Mouse (Mus musculus) embryonic facial prominence, embryonic 14.5 days (tissue): ENCODE results near the gene Fam198b. TPM values are rescaled to one million over a fixed set of nuclear protein-coding genes. Genes with fewer than 3 reads are reported as not detected.

Experiments
- ATAC-seq: fragments of 200-750 bp; cut with Nextera tagmentation; 2 replicates; pipeline ENCODE4 v1.8.0; 2017; ENCODE audit warnings: low read depth, moderate number of reproducible peaks, moderate TSS enrichment
- DNase-seq: peaks from one replicate; pipeline ENCODE4 v3.0.0-alpha.2; 2015; ENCODE audit warnings: low spot score
- H3K27ac ChIP-seq: fragments of 300-500 bp; sonication (generic); replicated peaks from 2 replicates; pipeline ENCODE4 v1.5.1; 2014; ENCODE audit warnings: low read depth, mild to moderate bottlenecking, low read length, moderate library complexity
- H3K27me3 ChIP-seq: fragments of 300-500 bp; sonication (generic); replicated peaks from 2 replicates; pipeline ENCODE4 v1.6.1; 2014; ENCODE audit warnings: low read length; ENCODE audit not compliant: control insufficient read depth, insufficient read depth
- H3K36me3 ChIP-seq: fragments of 300-500 bp; sonication (generic); 2 replicates; pipeline ENCODE4 v1.6.1; 2014; ENCODE audit warnings: low read length, mixed read lengths; ENCODE audit not compliant: control insufficient read depth, insufficient read depth
- H3K4me1 ChIP-seq: fragments of 300-500 bp; sonication (generic); 2 replicates; pipeline ENCODE4 v1.6.1; 2014; ENCODE audit warnings: antibody characterized with exemption, low read length; ENCODE audit not compliant: control insufficient read depth, insufficient read depth
- H3K4me2 ChIP-seq: fragments of 300-500 bp; sonication (generic); 2 replicates; pipeline ENCODE4 v1.6.1; 2014; ENCODE audit warnings: low read depth, mild to moderate bottlenecking, low read length, moderate library complexity, mixed read lengths
- H3K4me3 ChIP-seq: fragments of 300-500 bp; sonication (generic); 2 replicates; pipeline ENCODE4 v1.5.1; 2014; ENCODE audit warnings: low read depth, mild to moderate bottlenecking, low read length
- H3K9ac ChIP-seq: fragments of 300-500 bp; sonication (generic); 2 replicates; pipeline ENCODE4 v1.6.1; 2014; ENCODE audit warnings: low read depth, mild to moderate bottlenecking, low read length, moderate library complexity, mixed read lengths
- H3K9me3 ChIP-seq: fragments of 300-500 bp; sonication (generic); 2 replicates; pipeline ENCODE4 v1.6.1; 2016; ENCODE audit warnings: low read length; ENCODE audit not compliant: control insufficient read depth
- WGBS: fragments of 180-500 bp; shearing (Covaris S2); extraction: QIAGEN DNeasy Blood & Tissue Kit; methylation state at CpG from one replicate; pipeline ENCODE4 v1.1.7; 2014; 5-methylcytosine and 5-hydroxymethylcytosine counted together
- polyA plus RNA-seq: library from polyadenylated mRNA; unstranded; fragments of >200 nt; fragmentation: Nextera tagmentation; extraction: Ambion mirVana; gene quantifications from 2 replicates; pipeline ENCODE4 v1.2.1, GENCODE M21; 2014

Fam198b gene
- polyA plus RNA-seq, 1 experiment from 2014 or later: 9.4 TPM

DNA sequence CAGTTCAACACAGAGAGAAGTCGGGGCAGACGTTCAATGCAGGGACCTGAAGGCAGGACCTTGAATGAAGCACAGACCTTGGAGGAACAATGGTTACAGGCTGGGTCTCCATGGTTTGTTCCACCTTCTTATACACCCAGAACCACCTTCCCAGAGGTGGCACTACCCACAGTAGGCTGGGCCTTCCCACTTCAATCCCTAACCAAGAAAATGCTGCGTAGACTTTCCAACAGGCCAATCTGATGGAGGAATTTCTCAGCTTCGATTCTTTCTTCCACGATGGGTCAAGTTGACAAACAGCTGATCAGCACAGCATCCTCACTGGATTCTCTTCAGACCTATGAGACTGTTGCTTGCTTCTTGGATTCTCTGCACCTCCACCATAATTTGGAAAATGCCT, 8.9 kb upstream of the Fam198b start:
- H3K36me3 ChIP-seq: no peaks in the 10 kb centered on the region
- no peaks in the 10 kb centered on the region for H3K27me3 ChIP-seq
- H3K4me1 ChIP-seq: no peaks in the 10 kb centered on the region
- H3K9me3 ChIP-seq: no peaks in the 10 kb centered on the region
- H3K9ac ChIP-seq: no peak overlapping the region
- 93% methylated on average over 5 of the region's 5 CpGs for WGBS
- ATAC-seq (no peak), DNase-seq (no peak)
- no peak overlapping the region for H3K4me3 ChIP-seq
- H3K27ac ChIP-seq: no peak overlapping the region
- no peak overlapping the region for H3K4me2 ChIP-seq

DNA sequence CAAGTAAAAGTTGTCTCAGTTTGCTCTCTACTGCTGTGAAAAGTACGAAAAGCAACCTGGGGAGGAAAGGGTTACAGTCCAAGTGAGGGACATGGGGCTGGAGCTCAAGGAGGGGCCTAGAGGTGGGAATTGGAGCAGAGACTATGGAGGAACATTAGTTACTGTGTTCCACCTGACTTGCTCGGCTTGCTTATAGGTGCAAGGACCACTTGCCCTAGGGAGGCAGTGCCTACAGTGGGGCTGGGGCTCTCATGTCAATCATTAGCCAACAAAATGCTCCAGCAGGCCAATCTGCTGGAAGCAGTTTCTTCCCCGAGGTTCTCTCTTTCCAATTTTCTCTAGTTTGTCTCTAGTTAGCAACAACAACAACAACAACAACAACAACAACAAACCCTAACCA, 6.0 kb upstream of the Fam198b start:
- 69% methylated on average over 3 of the region's 3 CpGs for WGBS
- Histone ChIP-seq H3K4me3 (no peak overlapping the region), H3K27me3 (no peaks in the 10 kb centered on the region), H3K27ac (no peak overlapping the region), H3K4me1 (no peaks in the 10 kb centered on the region), H3K9ac (no peak overlapping the region), H3K36me3 (no peaks in the 10 kb centered on the region), H3K9me3 (no peaks in the 10 kb centered on the region), H3K4me2 (no peak overlapping the region)
- DNase-seq (no peak), ATAC-seq (no peak)

DNA sequence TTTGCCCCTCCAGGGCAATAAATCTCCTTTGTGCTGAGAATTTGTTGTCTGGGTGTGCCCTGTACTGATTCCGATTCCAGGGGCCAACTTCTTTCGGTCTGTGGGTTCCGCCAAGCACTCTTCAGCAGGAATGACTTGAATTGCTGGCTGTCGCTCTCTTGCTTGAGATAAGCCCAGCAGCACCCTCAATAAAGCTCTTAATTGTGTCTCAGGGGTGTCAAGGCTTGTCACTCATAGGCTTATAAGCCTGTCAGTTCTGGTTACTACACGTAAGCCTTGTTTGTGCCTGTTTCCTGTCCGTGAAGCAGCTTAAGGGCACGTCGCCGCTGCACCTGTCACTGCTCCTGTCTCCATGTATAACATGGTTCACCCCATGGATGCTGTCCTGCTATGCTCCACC, 5.1 kb upstream of the Fam198b start:
- Histone ChIP-seq H3K9ac (no peak overlapping the region), H3K4me3 (no peak overlapping the region), H3K27me3 (no peaks in the 10 kb centered on the region), H3K9me3 (no peaks in the 10 kb centered on the region), H3K27ac (no peak overlapping the region), H3K4me1 (peaks cover under 1% of the 10 kb centered on the region; the same call in 1 of the 2 replicates), H3K4me2 (no peak overlapping the region), H3K36me3 (no peaks in the 10 kb centered on the region)
- 55% methylated on average over 9 of the region's 9 CpGs for WGBS
- DNase-seq (peak; percentile 38), ATAC-seq (no peak)

DNA sequence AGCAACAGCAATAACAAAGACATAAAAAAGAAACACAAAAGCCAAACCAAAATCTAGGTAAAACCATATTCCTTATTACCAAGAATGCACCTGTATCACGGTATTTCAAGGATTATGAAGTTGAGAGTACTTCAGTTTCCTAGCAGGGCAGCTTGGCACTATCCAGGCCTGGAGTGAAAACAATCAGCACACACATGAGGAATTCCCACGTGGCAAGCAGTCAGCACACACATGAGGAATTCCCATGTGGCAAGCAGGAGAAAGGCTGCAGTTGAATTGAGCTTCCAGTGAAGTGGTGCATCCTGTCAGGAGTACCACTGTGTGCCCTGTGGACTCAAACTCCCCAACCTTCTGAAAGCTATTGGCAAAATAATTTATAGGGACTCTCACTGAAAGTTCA, 2.7 kb upstream of the Fam198b start:
- H3K4me3 ChIP-seq: no peak overlapping the region

DNA sequence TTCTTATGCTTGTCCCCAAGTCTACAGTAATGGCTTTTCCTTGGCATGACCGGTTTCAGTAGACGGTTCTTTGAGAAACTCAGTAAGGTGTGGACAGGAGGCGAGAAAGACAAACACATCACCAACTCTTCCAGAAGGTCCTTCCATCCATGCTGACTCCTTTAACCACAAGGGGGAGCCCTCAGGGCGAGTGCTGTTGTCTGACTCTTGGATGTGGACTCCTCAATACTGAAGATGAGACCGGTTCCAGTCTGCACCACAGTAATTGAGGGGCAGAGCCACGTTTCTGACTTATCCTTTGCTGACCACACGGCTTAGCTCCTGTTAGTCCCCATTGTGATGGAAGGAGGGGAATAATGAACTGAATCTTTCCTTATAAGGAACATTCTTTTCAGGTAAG, 1.2 kb upstream of the Fam198b start:
- no peaks in the 10 kb centered on the region for H3K27me3 ChIP-seq
- no peak for ATAC-seq
- no peak overlapping the region for H3K4me2 ChIP-seq
- WGBS: 42% methylated on average over 7 of the region's 7 CpGs
- H3K9ac ChIP-seq: no peak overlapping the region
- no peak overlapping the region for H3K27ac ChIP-seq
- no peak overlapping the region for H3K4me3 ChIP-seq
- H3K4me1 ChIP-seq: peaks cover 4% of the 10 kb centered on the region; the same call in 1 of the 2 replicates
- no peaks in the 10 kb centered on the region for H3K9me3 ChIP-seq
- no peaks in the 10 kb centered on the region for H3K36me3 ChIP-seq
- DNase-seq: peak; percentile 61

More for the DNA sequence above, 2.7 kb upstream of the Fam198b start:
- peaks cover 4% of the 10 kb centered on the region; the same call in 1 of the 2 replicates for H3K4me1 ChIP-seq
- DNase-seq (no peak), ATAC-seq (no peak)
- no peak overlapping the region for H3K27ac ChIP-seq
- no peaks in the 10 kb centered on the region for H3K9me3 ChIP-seq
- H3K36me3 ChIP-seq: no peaks in the 10 kb centered on the region
- no peak overlapping the region for H3K4me2 ChIP-seq
- no peaks in the 10 kb centered on the region for H3K27me3 ChIP-seq
- H3K9ac ChIP-seq: no peak overlapping the region
- 55% methylated on average over 2 of the region's 2 CpGs for WGBS

DNA sequence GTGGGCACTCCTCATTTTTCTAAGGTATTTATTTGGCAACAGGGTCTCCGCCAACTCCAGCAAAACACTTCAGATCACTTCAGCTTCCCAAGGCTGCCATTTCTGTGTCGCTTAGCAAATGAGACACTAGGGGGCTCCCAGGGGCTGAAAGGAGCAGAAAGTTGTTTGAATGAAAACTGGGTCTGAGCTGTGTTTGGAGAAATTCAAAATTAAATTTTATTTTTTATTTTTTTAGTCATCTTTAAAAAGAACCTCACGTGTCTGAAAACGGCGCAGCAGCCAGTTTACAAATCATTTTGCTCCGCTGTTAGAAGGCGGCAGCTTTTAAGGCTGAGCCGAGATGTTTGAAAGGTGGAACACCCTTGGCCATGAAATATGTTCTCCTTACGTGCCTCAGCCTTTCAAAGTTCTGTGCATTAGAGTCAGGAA, 442 bp downstream of the Fam198b start:
- Histone ChIP-seq H3K4me1 (peaks cover 4% of the 10 kb centered on the region; the same call in 1 of the 2 replicates), H3K9ac (peak overlapping the region; percentile 42; the same call in 1 of the 2 replicates), H3K36me3 (no peaks in the 10 kb centered on the region), H3K9me3 (no peaks in the 10 kb centered on the region), H3K27ac (peak overlapping the region; percentile 44; the same call in 1 of the 2 replicates), H3K4me3 (peak overlapping the region; percentile 28), H3K4me2 (peak overlapping the region; percentile 50), H3K27me3 (no peaks in the 10 kb centered on the region)
- WGBS: 20% methylated on average over 9 of the region's 9 CpGs
- DNase-seq: peak; percentile 65
- no peak for ATAC-seq

DNA sequence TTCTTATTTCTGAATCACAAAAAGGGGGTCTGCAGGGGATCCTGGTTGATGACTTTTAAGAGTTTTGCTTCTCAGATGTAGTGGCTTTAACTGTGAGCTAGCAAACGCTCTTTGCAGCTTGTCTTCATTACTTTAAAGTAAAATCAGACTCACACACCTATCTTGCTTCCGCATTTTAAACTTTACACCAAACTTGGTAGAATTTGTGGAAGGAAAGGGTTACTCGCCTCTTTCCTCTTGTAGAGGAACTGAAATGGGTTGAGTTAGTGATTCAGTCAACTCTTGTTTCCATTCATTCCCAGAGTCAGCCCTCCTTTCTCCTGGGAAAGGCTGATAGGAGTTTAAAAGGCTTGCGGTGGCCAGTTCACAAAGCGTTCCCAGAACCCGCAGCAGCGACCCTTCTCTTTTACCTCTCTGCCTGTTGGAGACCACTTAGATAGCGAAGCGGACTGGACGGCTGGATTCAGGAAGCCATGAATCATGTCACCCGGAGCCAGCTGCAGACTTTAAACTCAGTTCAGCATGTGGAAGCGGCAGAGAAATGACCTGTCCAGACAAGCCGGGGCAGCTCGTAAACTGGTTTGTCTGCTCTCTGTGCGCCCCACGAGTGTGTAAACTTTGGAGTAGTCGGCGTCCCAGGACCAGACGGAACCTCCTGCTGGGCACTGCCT, 1.5 kb downstream of the Fam198b start:
- Histone ChIP-seq H3K27me3 (no peaks in the 10 kb centered on the region), H3K36me3 (no peaks in the 10 kb centered on the region), H3K9me3 (no peaks in the 10 kb centered on the region), H3K4me1 (peaks cover 4% of the 10 kb centered on the region; the same call in 1 of the 2 replicates), H3K4me3 (peak overlapping the region; percentile 29), H3K9ac (peak overlapping the region; percentile 46), H3K4me2 (peak overlapping the region; percentile 45), H3K27ac (peak overlapping the region; percentile 39; the same call in 1 of the 2 replicates)
- DNase-seq (peak; percentile 51), ATAC-seq (0 out of 2 replicates have a peak, but pooled peaks have one; percentile 42)
- WGBS: 52% methylated on average over 18 of the region's 19 CpGs

DNA sequence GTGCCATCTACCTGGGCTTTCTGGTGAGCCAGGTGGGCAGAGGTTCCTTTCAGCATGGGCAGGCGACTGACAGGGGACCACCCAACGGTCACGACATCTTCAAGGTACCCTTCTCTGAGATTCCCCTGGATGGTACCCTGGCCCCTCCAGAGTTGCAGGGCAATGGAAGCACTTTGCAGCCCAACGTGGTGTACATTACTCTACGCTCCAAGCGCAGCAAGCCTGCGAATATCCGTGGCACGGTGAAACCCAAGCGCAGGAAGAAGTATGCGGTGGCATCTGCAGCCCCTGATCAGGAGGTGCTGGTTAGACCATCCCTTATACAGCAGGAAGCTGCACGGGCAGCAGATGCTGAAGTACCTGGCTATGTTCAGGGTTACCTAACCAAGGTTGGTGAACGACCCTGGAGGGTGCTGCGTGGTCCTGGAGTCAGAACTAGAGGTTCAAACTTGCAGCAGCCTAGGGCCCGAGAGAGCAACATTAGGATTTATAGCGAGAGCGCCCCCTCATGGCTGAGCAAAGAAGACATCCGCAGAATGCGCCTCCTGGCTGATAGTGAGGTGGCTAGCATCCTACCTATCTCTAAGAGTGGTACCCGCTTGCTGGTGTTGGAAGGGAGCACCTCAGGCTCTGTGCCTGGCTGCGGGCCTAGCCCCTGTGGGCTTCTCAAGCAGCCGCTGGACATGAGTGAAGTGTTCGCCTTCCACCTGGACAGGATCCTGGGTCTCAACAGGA, 2.2 kb downstream of the Fam198b start:
- H3K9ac ChIP-seq: peak overlapping the region; percentile 46
- DNase-seq: no peak
- H3K4me2 ChIP-seq: peak overlapping the region; percentile 45

More for the DNA sequence above, 2.2 kb downstream of the Fam198b start:
- no peaks in the 10 kb centered on the region for H3K9me3 ChIP-seq
- peak overlapping the region; percentile 29 for H3K4me3 ChIP-seq
- peak; percentile 17; the same call in 1 of the 2 replicates for ATAC-seq
- no peaks in the 10 kb centered on the region for H3K36me3 ChIP-seq
- peak overlapping the region; percentile 39; the same call in 1 of the 2 replicates for H3K27ac ChIP-seq
- H3K27me3 ChIP-seq: no peaks in the 10 kb centered on the region
- peaks cover 4% of the 10 kb centered on the region; the same call in 1 of the 2 replicates for H3K4me1 ChIP-seq
- 84% methylated on average over 22 of the region's 23 CpGs for WGBS
